Mouse (Mus musculus): ENCODE data around the gene Oxa1l. TPM values are rescaled to one million over a fixed set of nuclear protein-coding genes. Genes with fewer than 3 reads are reported as not detected.

Oxa1l gene
- 13.9 TPM for polyA plus RNA-seq (2014; fragmentation: Illumina TruSeq; extraction: RNeasy Lipid Tissue Mini Kit (QIAGEN cat#74804))

DNA sequence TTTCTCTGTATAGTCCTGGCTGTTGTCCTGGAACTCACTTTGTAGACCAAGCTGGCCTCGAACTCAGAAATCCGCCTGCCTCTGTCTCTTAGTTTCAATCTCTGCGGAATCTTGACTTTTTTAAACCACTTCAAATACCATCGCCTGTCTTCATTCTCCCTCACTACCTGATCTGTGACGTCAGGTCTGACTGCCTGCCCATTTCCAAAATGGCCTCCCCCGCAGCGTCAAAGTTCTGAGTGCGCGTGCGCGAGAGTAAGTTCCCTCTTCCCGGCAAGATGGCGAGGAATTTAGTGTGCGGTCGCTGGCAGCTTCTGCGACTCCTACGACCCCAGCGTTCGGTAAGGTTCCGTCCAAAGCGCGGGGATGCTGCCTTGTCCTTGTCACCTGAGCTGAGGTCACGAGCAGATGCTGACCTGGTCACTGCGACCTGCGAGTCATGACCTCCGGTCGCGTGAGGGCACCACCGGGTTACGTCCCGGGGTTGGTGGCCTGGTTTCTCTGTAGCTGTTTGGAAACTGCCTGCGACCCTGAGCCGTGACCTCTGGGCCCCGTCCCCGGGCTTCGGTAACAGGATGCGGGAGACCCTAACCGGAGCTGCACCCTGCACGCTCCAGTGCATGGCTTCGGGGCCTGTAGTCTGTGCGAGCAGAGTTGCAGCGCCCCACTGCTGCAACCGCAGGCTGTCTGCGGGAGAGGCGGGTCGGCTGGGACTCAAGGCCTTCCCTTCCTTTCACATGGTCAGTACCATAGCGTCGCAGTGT, at the start of gene Oxa1l:
Oxa1l (plus strand) TSS at position 258 of the 764 bp plus-strand sequence.

DNA sequence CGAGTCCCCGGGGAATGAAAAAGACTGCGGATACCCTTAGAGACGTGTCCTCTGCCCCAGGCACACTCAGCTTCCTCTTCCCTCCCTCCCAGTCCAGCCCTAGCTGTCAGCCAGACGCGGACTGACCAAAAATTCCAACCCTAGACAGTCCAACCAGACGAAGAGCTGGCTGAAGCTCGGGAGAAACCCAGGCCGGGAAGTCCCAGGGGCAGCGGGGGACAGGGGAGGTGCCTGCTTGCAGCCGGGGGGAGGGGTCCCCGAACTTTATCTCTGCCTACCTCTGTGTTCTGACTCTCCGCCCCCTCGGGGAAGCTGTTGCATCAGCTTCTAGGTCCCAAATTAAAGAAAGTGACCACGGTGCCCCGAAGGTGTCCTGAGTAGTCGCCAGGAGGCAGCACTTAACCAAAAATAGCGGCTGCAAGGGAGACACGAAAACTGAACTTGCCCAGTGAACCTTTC, 57.0 kb downstream of the Oxa1l start, which contains the start of gene Slc7a7:
Slc7a7 (minus strand) TSS at position 158 of the 459 bp plus-strand sequence.

Other genes starting within 250 kb of the Oxa1l start
- gene Dad1, start 106.7 kb upstream of the Oxa1l start, polyA plus RNA-seq (2014; fragmentation: Illumina TruSeq; extraction: RNeasy Lipid Tissue Mini Kit (QIAGEN cat#74804)) = 4.0 TPM
- gene Abhd4, start 106.6 kb upstream of the Oxa1l start, polyA plus RNA-seq (2014; fragmentation: Illumina TruSeq; extraction: RNeasy Lipid Tissue Mini Kit (QIAGEN cat#74804)) = 36.1 TPM
- not detected for gene Olfr49, start 75.9 kb upstream of the Oxa1l start, polyA plus RNA-seq (2014; fragmentation: Illumina TruSeq; extraction: RNeasy Lipid Tissue Mini Kit (QIAGEN cat#74804))
- gene Slc7a7, start 56.9 kb downstream of the Oxa1l start, polyA plus RNA-seq (2014; fragmentation: Illumina TruSeq; extraction: RNeasy Lipid Tissue Mini Kit (QIAGEN cat#74804)) = 2.0 TPM
- gene Mrpl52, start 66.1 kb downstream of the Oxa1l start, polyA plus RNA-seq (2014; fragmentation: Illumina TruSeq; extraction: RNeasy Lipid Tissue Mini Kit (QIAGEN cat#74804)) = 61.6 TPM
- 72.2 TPM for gene Mmp14, start 70.8 kb downstream of the Oxa1l start, polyA plus RNA-seq (2014; fragmentation: Illumina TruSeq; extraction: RNeasy Lipid Tissue Mini Kit (QIAGEN cat#74804))
- gene Lrp10, start 103.3 kb downstream of the Oxa1l start, polyA plus RNA-seq (2014; fragmentation: Illumina TruSeq; extraction: RNeasy Lipid Tissue Mini Kit (QIAGEN cat#74804)) = 2.9 TPM
- 0.31 TPM for gene Rem2, start 115.3 kb downstream of the Oxa1l start, polyA plus RNA-seq (2014; fragmentation: Illumina TruSeq; extraction: RNeasy Lipid Tissue Mini Kit (QIAGEN cat#74804))
- gene Prmt5, start 156.7 kb downstream of the Oxa1l start, polyA plus RNA-seq (2014; fragmentation: Illumina TruSeq; extraction: RNeasy Lipid Tissue Mini Kit (QIAGEN cat#74804)) = 64.1 TPM
- 6.2 TPM for gene Haus4, start 193.8 kb downstream of the Oxa1l start, polyA plus RNA-seq (2014; fragmentation: Illumina TruSeq; extraction: RNeasy Lipid Tissue Mini Kit (QIAGEN cat#74804))
- gene Ajuba, start 216.7 kb downstream of the Oxa1l start, polyA plus RNA-seq (2014; fragmentation: Illumina TruSeq; extraction: RNeasy Lipid Tissue Mini Kit (QIAGEN cat#74804)) = 10.9 TPM
- 2.5 TPM for gene 4931414P19Rik, start 245.2 kb downstream of the Oxa1l start, polyA plus RNA-seq (2014; fragmentation: Illumina TruSeq; extraction: RNeasy Lipid Tissue Mini Kit (QIAGEN cat#74804))